ENCODE assay signal across 32 mouse cellular contexts in genomic region chr13:43904291-43904690, GRCm38 (mm10).
"Had no signal": no experiment of that assay in that cellular context is flagged by ENCODE, and none has a peak within 500 bp of the region (broad histone marks: within the 10 kb centered on the region; RNA-seq: fewer than 3 reads in every experiment).

No protein-coding gene starts in this region.

- H3K36me3 ChIP-seq: limb, embryonic 10.5 days; limb, embryonic 12.5 days; limb, embryonic 13.5 days; limb, embryonic 15.5 days; liver, embryonic 12.5 days; liver, embryonic 13.5 days; liver, embryonic 15.5 days; lung, embryonic 15.5 days; midbrain, embryonic 10.5 days; midbrain, embryonic 12.5 days; midbrain, embryonic 13.5 days; midbrain, embryonic 15.5 days; neural tube, embryonic 12.5 days had no signal

- H3K4me2 ChIP-seq: limb, embryonic 12.5 days; limb, embryonic 13.5 days; limb, embryonic 15.5 days; liver, embryonic 11.5 days; liver, embryonic 12.5 days; liver, embryonic 13.5 days; liver, embryonic 15.5 days; lung, embryonic 14.5 days; lung, embryonic 15.5 days; midbrain, embryonic 11.5 days; midbrain, embryonic 12.5 days; midbrain, embryonic 13.5 days; midbrain, embryonic 15.5 days; neural tube, embryonic 12.5 days had no signal

- H3K27ac ChIP-seq: limb, embryonic 10.5 days; limb, embryonic 12.5 days; limb, embryonic 13.5 days; limb, embryonic 15.5 days; liver, embryonic 12.5 days; liver, embryonic 13.5 days; liver, embryonic 14.5 days; liver, embryonic 15.5 days; lung, embryonic 15.5 days; macrophage; midbrain, embryonic 10.5 days; midbrain, embryonic 12.5 days; midbrain, embryonic 13.5 days; midbrain, embryonic 15.5 days; neural tube, embryonic 12.5 days had no signal

- H3K4me3 ChIP-seq: limb, embryonic 10.5 days; limb, embryonic 12.5 days; limb, embryonic 13.5 days; limb, embryonic 15.5 days; liver, embryonic 12.5 days; liver, embryonic 13.5 days; liver, embryonic 15.5 days; lung, embryonic 15.5 days; megakaryocyte, embryonic 14.5 days; midbrain, embryonic 10.5 days; midbrain, embryonic 12.5 days; midbrain, embryonic 13.5 days; midbrain, embryonic 15.5 days; myocyte; neural tube, embryonic 12.5 days had no signal

- H3K9ac ChIP-seq: limb, embryonic 12.5 days; limb, embryonic 13.5 days; limb, embryonic 15.5 days; liver, embryonic 12.5 days; liver, embryonic 13.5 days; liver, embryonic 14.5 days; liver, embryonic 15.5 days; liver, postnatal 0 days; lung, embryonic 14.5 days; lung, embryonic 15.5 days; midbrain, embryonic 12.5 days; midbrain, embryonic 13.5 days; midbrain, embryonic 15.5 days; neural tube, embryonic 12.5 days had no signal

- DNase-seq: left cerebral cortex, postnatal 4 days; liver; liver, embryonic 13.5 days; liver, postnatal 0 days; lung, adult 18-20 months; lung, adult 2 months; lung, embryonic 14.5 days; lung, postnatal 10 days; lung, postnatal 14 days; lung, postnatal 36 days; lung, postnatal 4 days; midbrain, embryonic 14.5 days had no signal

- H3K27me3 ChIP-seq: limb, embryonic 12.5 days; limb, embryonic 13.5 days; limb, embryonic 15.5 days; lung, embryonic 15.5 days; midbrain, embryonic 15.5 days; neural tube, embryonic 12.5 days had no signal

- H3K9me3 ChIP-seq: limb, embryonic 10.5 days; limb, embryonic 12.5 days; limb, embryonic 13.5 days; limb, embryonic 15.5 days; liver, embryonic 12.5 days; liver, embryonic 13.5 days; liver, embryonic 15.5 days; lung, embryonic 15.5 days; megakaryocyte, embryonic 14.5 days; midbrain, embryonic 10.5 days; midbrain, embryonic 12.5 days; midbrain, embryonic 13.5 days; midbrain, embryonic 15.5 days; neural tube, embryonic 12.5 days had no signal

- ATAC-seq: liver, embryonic 12.5 days; liver, postnatal 0 days; lung, postnatal 0 days; midbrain, embryonic 13.5 days; midbrain, embryonic 15.5 days; midbrain, embryonic 16.5 days had no signal
